Mouse (Mus musculus): ENCODE measurements around the gene Pidd1. TPM values are rescaled to one million over a fixed set of nuclear protein-coding genes. Genes with fewer than 3 reads are reported as not detected.
A peak's percentile ranks its signal among the peaks of the same experiment; 100 is the strongest.

Gene Pidd1
- polyA plus RNA-seq, 1 experiment from 2014 or later = 10.9 TPM

GRCm38 (mm10) chr7:141463824-141464602 lies 20.2 kb upstream of the Pidd1 start:
- H3K36me3 ChIP-seq (ENCODE audit: poor library complexity, severe bottlenecking) = peaks cover 13% of the 10 kb centered on the region
- peaks cover 81% of the 10 kb centered on the region for H3K27me3 ChIP-seq
- no peak overlapping the region for H3K9ac ChIP-seq
- H3K9me3 ChIP-seq (replicated peaks) = no peaks in the 10 kb centered on the region
- no peak for ATAC-seq
- peak overlapping the region; percentile 9; the same call in 1 of the 2 replicates for H3K4me3 ChIP-seq
- WGBS = 19% methylated on average over 12 of the region's 12 CpGs
- no peak overlapping the region for H3K27ac ChIP-seq
- H3K4me1 ChIP-seq = peaks cover 42% of the 10 kb centered on the region
- H3K4me2 ChIP-seq = no peak overlapping the region

GRCm38 (mm10) chr7:141462333-141462821 lies 18.6 kb upstream of the Pidd1 start:
- H3K36me3 ChIP-seq (ENCODE audit: poor library complexity, severe bottlenecking) = peaks cover 21% of the 10 kb centered on the region
- peak overlapping the region; percentile 62 for H3K4me2 ChIP-seq
- no peak overlapping the region for H3K27ac ChIP-seq
- H3K9ac ChIP-seq = no peak overlapping the region; the same call in 1 of the 2 replicates
- ATAC-seq = no peak
- no peaks in the 10 kb centered on the region for H3K9me3 ChIP-seq (replicated peaks)
- peaks cover 27% of the 10 kb centered on the region for H3K4me1 ChIP-seq
- 23% methylated on average over 5 of the region's 5 CpGs for WGBS
- H3K27me3 ChIP-seq = peaks cover 82% of the 10 kb centered on the region
- peak overlapping the region; percentile 36 for H3K4me3 ChIP-seq

GRCm38 (mm10) chr7:141461521-141462332 lies 17.9 kb upstream of the Pidd1 start:
- WGBS = 3% methylated on average over 41 of the region's 59 CpGs

GRCm38 (mm10) chr7:141460391-141461113 lies 16.7 kb upstream of the Pidd1 start, which contains the start of gene Cracr2b:
Cracr2b (plus strand) TSS chr7:141461094.
- H3K36me3 ChIP-seq (ENCODE audit: poor library complexity, severe bottlenecking) = peaks cover 21% of the 10 kb centered on the region
- ATAC-seq = no peak
- no peak within 1 kb of the TSS for H3K27ac ChIP-seq
- H3K27me3 ChIP-seq = peaks cover 72% of the 10 kb centered on the region
- no peaks in the 10 kb centered on the region for H3K9me3 ChIP-seq (replicated peaks)
- H3K9ac ChIP-seq = peak within 1 kb of the TSS; percentile 45
- H3K4me2 ChIP-seq = peak within 1 kb of the TSS; percentile 62
- WGBS = 74% methylated on average over 15 of the region's 15 CpGs
- H3K4me1 ChIP-seq = peaks cover 31% of the 10 kb centered on the region
- peak within 1 kb of the TSS; percentile 36 for H3K4me3 ChIP-seq

More at GRCm38 (mm10) chr7:141461521-141462332, 17.9 kb upstream of the Pidd1 start:
- no peaks in the 10 kb centered on the region for H3K9me3 ChIP-seq (replicated peaks)
- peaks cover 79% of the 10 kb centered on the region for H3K27me3 ChIP-seq
- H3K36me3 ChIP-seq (ENCODE audit: poor library complexity, severe bottlenecking) = peaks cover 21% of the 10 kb centered on the region
- peaks cover 20% of the 10 kb centered on the region for H3K4me1 ChIP-seq
- H3K4me2 ChIP-seq = peak overlapping the region; percentile 62
- H3K4me3 ChIP-seq = peak overlapping the region; percentile 36
- ATAC-seq = no peak
- H3K27ac ChIP-seq = no peak overlapping the region
- peak overlapping the region; percentile 45 for H3K9ac ChIP-seq

- no peak for ATAC-seq
- Histone ChIP-seq H3K4me3 (no peak overlapping the region), H3K9ac (no peak overlapping the region), H3K4me2 (no peak overlapping the region), H3K27me3 (peaks cover 67% of the 10 kb centered on the region), H3K9me3 (replicated peaks) (no peaks in the 10 kb centered on the region), H3K27ac (no peak overlapping the region), H3K36me3 (ENCODE audit: poor library complexity, severe bottlenecking) (peaks cover 21% of the 10 kb centered on the region), H3K4me1 (peaks cover 32% of the 10 kb centered on the region)
- 78% methylated on average over 5 of the region's 5 CpGs for WGBS
These were observed 16.2 kb upstream of the Pidd1 start for GRCm38 (mm10) chr7:141460001-141460390.

- H3K4me1 ChIP-seq = peaks cover 33% of the 10 kb centered on the region
- H3K9me3 ChIP-seq (replicated peaks) = no peaks in the 10 kb centered on the region
- no peak for ATAC-seq
- no peak overlapping the region for H3K4me2 ChIP-seq
- H3K36me3 ChIP-seq (ENCODE audit: poor library complexity, severe bottlenecking) = peaks cover 21% of the 10 kb centered on the region
- peaks cover 60% of the 10 kb centered on the region for H3K27me3 ChIP-seq
- H3K27ac ChIP-seq = no peak overlapping the region
- WGBS = 86% methylated on average over 17 of the region's 17 CpGs
- H3K4me3 ChIP-seq = no peak overlapping the region
- no peak overlapping the region for H3K9ac ChIP-seq
These were observed 15.5 kb upstream of the Pidd1 start for GRCm38 (mm10) chr7:141459301-141459711.

GRCm38 (mm10) chr7:141458661-141459060 lies 14.8 kb upstream of the Pidd1 start:
- Histone ChIP-seq H3K36me3 (ENCODE audit: poor library complexity, severe bottlenecking) (peaks cover 21% of the 10 kb centered on the region), H3K4me1 (peaks cover 33% of the 10 kb centered on the region), H3K9ac (no peak overlapping the region), H3K27ac (no peak overlapping the region), H3K27me3 (peaks cover 53% of the 10 kb centered on the region), H3K9me3 (replicated peaks) (no peaks in the 10 kb centered on the region), H3K4me2 (no peak overlapping the region), H3K4me3 (no peak overlapping the region)
- WGBS = 91% methylated on average over 11 of the region's 11 CpGs
- no peak for ATAC-seq

- Histone ChIP-seq H3K9me3 (replicated peaks) (no peaks in the 10 kb centered on the region), H3K4me3 (no peak overlapping the region), H3K27me3 (peaks cover 48% of the 10 kb centered on the region), H3K27ac (no peak overlapping the region), H3K36me3 (ENCODE audit: poor library complexity, severe bottlenecking) (peaks cover 21% of the 10 kb centered on the region), H3K4me1 (peaks cover 33% of the 10 kb centered on the region), H3K9ac (no peak overlapping the region), H3K4me2 (no peak overlapping the region)
- 77% methylated on average over 15 of the region's 15 CpGs for WGBS
- ATAC-seq = no peak
These were observed 14.3 kb upstream of the Pidd1 start for GRCm38 (mm10) chr7:141457986-141458660.

- Histone ChIP-seq H3K27ac (no peak overlapping the region), H3K9me3 (replicated peaks) (no peaks in the 10 kb centered on the region), H3K4me2 (no peak overlapping the region), H3K27me3 (peaks cover 39% of the 10 kb centered on the region), H3K4me1 (peaks cover 30% of the 10 kb centered on the region), H3K4me3 (no peak overlapping the region), H3K9ac (no peak overlapping the region), H3K36me3 (ENCODE audit: poor library complexity, severe bottlenecking) (peaks cover 23% of the 10 kb centered on the region)
- 90% methylated on average over 14 of the region's 14 CpGs for WGBS
- ATAC-seq = no peak
These were observed 13.4 kb upstream of the Pidd1 start for GRCm38 (mm10) chr7:141457236-141457635.

GRCm38 (mm10) chr7:141456739-141457138 lies 12.9 kb upstream of the Pidd1 start:
- no peaks in the 10 kb centered on the region for H3K9me3 ChIP-seq (replicated peaks)
- WGBS = 91% methylated on average over 6 of the region's 6 CpGs
- no peak for ATAC-seq
- peaks cover 28% of the 10 kb centered on the region for H3K36me3 ChIP-seq (ENCODE audit: poor library complexity, severe bottlenecking)
- peaks cover 34% of the 10 kb centered on the region for H3K27me3 ChIP-seq
- peaks cover 26% of the 10 kb centered on the region for H3K4me1 ChIP-seq
- no peak overlapping the region for H3K27ac ChIP-seq
- H3K4me3 ChIP-seq = no peak overlapping the region
- no peak overlapping the region for H3K9ac ChIP-seq
- H3K4me2 ChIP-seq = peak overlapping the region; percentile 95

All from forebrain, embryonic 13.5 days (tissue).